8 mouse cellular contexts compared by ENCODE assay signal in the genomic region with DNA sequence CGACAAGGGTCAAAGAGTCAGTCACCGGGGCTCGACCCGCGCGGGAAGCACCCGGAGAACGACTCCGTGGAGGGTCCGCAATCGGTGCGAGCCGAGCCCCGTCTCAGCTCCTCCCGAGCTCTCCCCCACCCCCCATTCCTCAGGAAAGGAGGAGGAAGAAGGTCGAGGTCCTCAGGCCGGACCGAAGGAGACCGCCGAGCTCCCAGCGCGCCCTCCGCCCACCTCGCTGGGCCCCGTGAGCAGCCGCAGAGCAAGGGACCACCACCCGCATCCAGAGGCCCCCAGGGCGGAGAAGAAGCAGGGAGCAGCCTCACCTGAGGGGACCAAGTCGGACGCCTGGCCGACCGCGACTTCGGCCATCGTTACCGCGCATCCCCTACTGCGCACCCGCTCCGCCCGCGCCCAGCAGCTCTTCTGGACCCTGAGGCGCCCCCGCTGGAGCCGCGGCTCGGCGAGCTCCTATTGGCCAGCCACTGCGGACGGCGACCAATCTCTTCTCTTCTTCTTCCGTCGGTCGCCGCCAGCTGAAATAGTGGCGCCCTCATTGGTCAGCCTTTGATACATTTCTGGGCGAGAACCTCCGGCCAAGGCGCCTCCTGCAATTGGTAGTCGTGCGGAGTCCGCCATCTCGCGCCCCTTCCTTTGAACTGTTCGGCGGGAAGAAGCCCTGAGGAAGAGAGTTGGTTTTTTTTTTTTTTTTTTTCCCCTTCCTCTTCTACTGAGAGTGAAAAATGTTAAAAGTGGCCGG. TPM values are rescaled to one million over a fixed set of nuclear protein-coding genes. Genes with fewer than 3 reads are reported as not detected.
DNase-seq lines count a peak whose midpoint lies in the region; ATAC-seq and TF ChIP-seq lines count a peak whose summit lies in the region.

A gene (minus strand): TSS at position 402 of the 748 bp plus-strand sequence.

- peak within 1 kb of the TSS; percentile 94 for H3K9ac ChIP-seq in embryonic facial prominence, embryonic 15.5 days
- peak within 1 kb of the TSS; percentile 85 for H3K9ac ChIP-seq in limb, embryonic 14.5 days (ENCODE audit: low read depth, low read length, severe bottlenecking)
- H3K9ac ChIP-seq in midbrain, postnatal 0 days (replicated peaks; ENCODE audit: low read length, poor library complexity, severe bottlenecking), result peak within 1 kb of the TSS; percentile 73

- H3K4me3 ChIP-seq in bone marrow, adult 2 months (replicated peaks; ENCODE audit: control insufficient read depth, low read depth, low read length), result peak within 1 kb of the TSS; percentile 93
- peak within 1 kb of the TSS; percentile 93 for H3K4me3 ChIP-seq in embryonic facial prominence, embryonic 15.5 days (replicated peaks)
- H3K4me3 ChIP-seq in limb, embryonic 14.5 days (replicated peaks; ENCODE audit: low read length), result peak within 1 kb of the TSS; percentile 93
- peak within 1 kb of the TSS; percentile 92 for H3K4me3 ChIP-seq in midbrain, postnatal 0 days (ENCODE audit: low read depth, low read length)

- peak within 1 kb of the TSS; percentile 90 for H3K27ac ChIP-seq in bone marrow, adult 2 months (ENCODE audit: control insufficient read depth, insufficient read depth, low read depth, low read length, poor library complexity)
- peak within 1 kb of the TSS; percentile 88 for H3K27ac ChIP-seq in embryonic facial prominence, embryonic 15.5 days (replicated peaks)
- peak within 1 kb of the TSS; percentile 84 for H3K27ac ChIP-seq in limb, embryonic 14.5 days (replicated peaks; ENCODE audit: low read depth, low read length)
- peak within 1 kb of the TSS; percentile 55; the same call in 1 of the 2 replicates for H3K27ac ChIP-seq in midbrain, postnatal 0 days (ENCODE audit: low read depth, low read length)

- DNase-seq in 416B (ENCODE audit: low read depth), result peak; percentile 99
- peak; percentile 97 for DNase-seq in heart, adult 8-10 months (ENCODE audit: low spot score)
- DNase-seq in kidney, adult 9 months, result peak; percentile 99
- DNase-seq in limb, embryonic 14.5 days (ENCODE audit: low spot score), result peak; percentile 98
- peak; percentile 98 for DNase-seq in midbrain, postnatal 0 days (ENCODE audit: low spot score)
- peak; percentile 90 to 93 for DNase-seq in spleen, postnatal 14 days (ENCODE audit: low spot score in 2 of 2)

- WGBS in bone marrow, adult 2 months, result under 1% methylated on average over 67 of the region's 67 CpGs
- WGBS in embryonic facial prominence, embryonic 15.5 days, result under 1% methylated on average over 66 of the region's 67 CpGs
- under 1% methylated on average over 42 of the region's 67 CpGs for WGBS in limb, embryonic 14.5 days
- under 1% methylated on average over 64 of the region's 67 CpGs for WGBS in midbrain, postnatal 0 days

- H3K4me1 ChIP-seq in bone marrow, adult 2 months (ENCODE audit: control insufficient read depth, insufficient read depth, low read length), result no peaks in the 10 kb centered on the region
- H3K4me1 ChIP-seq in embryonic facial prominence, embryonic 15.5 days, result peaks cover 8% of the 10 kb centered on the region; the same call in 1 of the 2 replicates
- 0 out of 2 replicates have a peak, but pooled peaks cover 2% of the 10 kb centered on the region for H3K4me1 ChIP-seq in limb, embryonic 14.5 days (ENCODE audit: control insufficient read depth, insufficient read depth, low read length)
- H3K4me1 ChIP-seq in midbrain, postnatal 0 days (ENCODE audit: insufficient read depth, low read length), result no peaks in the 10 kb centered on the region

- peak; percentile 99 for ATAC-seq in embryonic facial prominence, embryonic 15.5 days (ENCODE audit: insufficient number of reproducible peaks, low FRiP score, low TSS enrichment, low read depth)
- ATAC-seq in limb, embryonic 14.5 days (ENCODE audit: low FRiP score, low read depth), result peak; percentile 99
- peak; percentile 99 for ATAC-seq in midbrain, postnatal 0 days (ENCODE audit: low FRiP score)

- no peak for TF ChIP-seq CTCF in bone marrow, adult 2 months (IDR thresholded peaks at IDR 0.05; ENCODE audit: control insufficient read depth, insufficient read depth, low read length)
- TF ChIP-seq CTCF in midbrain, postnatal 0 days (IDR thresholded peaks at IDR 0.05), result peak; percentile 49

- peak within 1 kb of the TSS; percentile 59 for H3K4me2 ChIP-seq in embryonic facial prominence, embryonic 15.5 days (replicated peaks)
- H3K4me2 ChIP-seq in limb, embryonic 14.5 days (replicated peaks; ENCODE audit: low read depth, low read length, severe bottlenecking), result peak within 1 kb of the TSS; percentile 66
- peak within 1 kb of the TSS; percentile 62 for H3K4me2 ChIP-seq in midbrain, postnatal 0 days (ENCODE audit: low read depth, low read length, poor library complexity, severe bottlenecking)

- no peaks in the 10 kb centered on the region for H3K9me3 ChIP-seq in embryonic facial prominence, embryonic 15.5 days (replicated peaks)
- no peaks in the 10 kb centered on the region for H3K9me3 ChIP-seq in limb, embryonic 14.5 days (ENCODE audit: control insufficient read depth, low read length)
- no peaks in the 10 kb centered on the region for H3K9me3 ChIP-seq in midbrain, postnatal 0 days (ENCODE audit: low read length)

- H3K27me3 ChIP-seq in embryonic facial prominence, embryonic 15.5 days, result no peaks in the 10 kb centered on the region
- H3K27me3 ChIP-seq in limb, embryonic 14.5 days (ENCODE audit: control insufficient read depth, insufficient read depth, low read length), result no peaks in the 10 kb centered on the region
- no peaks in the 10 kb centered on the region for H3K27me3 ChIP-seq in midbrain, postnatal 0 days (ENCODE audit: insufficient read depth, low read length)

- peak; percentile 86; the same call in 1 of the 2 replicates for TF ChIP-seq POLR2A in bone marrow, adult 2 months (IDR thresholded peaks at IDR 0.05; ENCODE audit: borderline replicate concordance, control insufficient read depth, low read depth, low read length)
- peak; percentile 48; the same call in 1 of the 2 replicates for TF ChIP-seq POLR2A in limb, embryonic 14.5 days (IDR thresholded peaks at IDR 0.05; ENCODE audit: borderline replicate concordance, extremely low read depth, insufficient read depth, insufficient read length)

- peaks cover 12% of the 10 kb centered on the region for H3K36me3 ChIP-seq in embryonic facial prominence, embryonic 15.5 days
- H3K36me3 ChIP-seq in limb, embryonic 14.5 days (ENCODE audit: control insufficient read depth, insufficient read depth, low read length), result peaks cover 19% of the 10 kb centered on the region
- H3K36me3 ChIP-seq in midbrain, postnatal 0 days (ENCODE audit: insufficient read depth, low read length), result no peaks in the 10 kb centered on the region

RNA-seq across cellular contexts. Expression of the gene that starts here (rescaled TPM):
- polyA plus RNA-seq in bone marrow, adult 2 months (2011; ENCODE audit: insufficient read depth, insufficient read length, low replicate concordance, missing spikeins), result 34.4 and 38.9 TPM in 2 replicates
- 40.4 and 44.2 TPM in 2 replicates for polyA plus RNA-seq in embryonic facial prominence, embryonic 15.5 days (2015; fragmentation: Nextera tagmentation; extraction: Ambion mirVana)
- 10 to 100 TPM; 17.3 to 22.2 (median 19.4) TPM for total RNA-seq in heart, adult 8-10 months (2022)
- 27.6 and 28.3 TPM in 2 replicates for polyA plus RNA-seq in limb, embryonic 14.5 days (2012; rRNA removed)
- 39.7 and 44.3 TPM in 2 replicates for polyA plus RNA-seq in limb, embryonic 14.5 days (2014; fragmentation: Nextera tagmentation; extraction: Ambion mirVana)
- total RNA-seq in midbrain, postnatal 0 days (2014; rRNA removed), result 17.2 and 19.2 TPM in 2 replicates
- polyA plus RNA-seq in midbrain, postnatal 0 days (2015; fragmentation: Nextera tagmentation; extraction: Ambion mirVana), result 10.3 and 10.5 TPM in 2 replicates

Comparison
In these comparisons a context has a peak if more than half of its experiments do, and no peak if none do; other contexts are left out.
1. Peak in every context shown above with its lines: DNase-seq, ATAC-seq, H3K4me3 ChIP-seq and H3K27ac ChIP-seq.